Mouse (Mus musculus) liver, embryonic 15.5 days (tissue): ENCODE data around the gene Cfap65. TPM values are rescaled to one million over a fixed set of nuclear protein-coding genes. Genes with fewer than 3 reads are reported as not detected.

Experiments used
- ATAC-seq: fragments of 200-750 bp; cut with Nextera tagmentation; 2 replicates; pipeline ENCODE4 v1.8.0; 2017; ENCODE audit warnings: moderate number of reproducible peaks, mild to moderate bottlenecking, moderate library complexity; ENCODE audit not compliant: insufficient read depth
- H3K27ac ChIP-seq: fragments of 300-500 bp; sonication (generic); replicated peaks from 2 replicates; pipeline ENCODE4 v1.5.1; 2015; ENCODE audit warnings: mild to moderate bottlenecking, inconsistent platforms
- H3K27me3 ChIP-seq: fragments of 300-500 bp; sonication (generic); 2 replicates; pipeline ENCODE4 v1.6.1; 2015; ENCODE audit warnings: mild to moderate bottlenecking, inconsistent platforms
- H3K36me3 ChIP-seq: fragments of 300-500 bp; sonication (generic); replicated peaks from 2 replicates; pipeline ENCODE4 v1.6.1; 2015; ENCODE audit warnings: moderate library complexity, mild to moderate bottlenecking, inconsistent platforms
- H3K4me1 ChIP-seq: fragments of 300-500 bp; sonication (generic); replicated peaks from 2 replicates; pipeline ENCODE4 v1.6.1; 2015; ENCODE audit warnings: inconsistent platforms
- H3K4me2 ChIP-seq: fragments of 300-500 bp; sonication (generic); 2 replicates; pipeline ENCODE4 v1.6.1; 2015; ENCODE audit warnings: moderate library complexity, mild to moderate bottlenecking, inconsistent platforms
- H3K4me3 ChIP-seq: fragments of 300-500 bp; sonication (generic); replicated peaks from 2 replicates; pipeline ENCODE4 v1.5.1; 2015; ENCODE audit warnings: mild to moderate bottlenecking, inconsistent platforms
- H3K9ac ChIP-seq: fragments of 300-500 bp; sonication (generic); 2 replicates; pipeline ENCODE4 v1.6.1; 2015; ENCODE audit warnings: moderate library complexity, mild to moderate bottlenecking, inconsistent platforms
- H3K9me3 ChIP-seq: fragments of 300-500 bp; sonication (generic); replicated peaks from 2 replicates; pipeline ENCODE4 v1.6.1; 2016; ENCODE audit warnings: inconsistent platforms
- WGBS: fragments of 180-500 bp; shearing (Covaris S2); methylation state at CpG from one replicate; pipeline ENCODE4 v1.1.7; 2015; ENCODE audit warnings: mixed read lengths; ENCODE audit not compliant: insufficient replicate concordance; 5-methylcytosine and 5-hydroxymethylcytosine counted together
- polyA plus RNA-seq: library from polyadenylated mRNA; unstranded; fragments of >200 nt; fragmentation: Nextera tagmentation; extraction: Ambion mirVana; gene quantifications from 2 replicates; pipeline ENCODE4 v1.2.1, GENCODE M21; 2015

Gene Cfap65
- polyA plus RNA-seq, 1 experiment from 2014 or later: not detected

GRCm38 (mm10) chr1:74880785-74881360 is 54.5 kb downstream of the Cfap65 start:
- 0 out of 2 replicates have a peak, but pooled peaks cover 3% of the 10 kb centered on the region for H3K4me1 ChIP-seq
- H3K9ac ChIP-seq: no peak overlapping the region
- no peaks in the 10 kb centered on the region for H3K9me3 ChIP-seq
- no peak for ATAC-seq
- H3K4me2 ChIP-seq: no peak overlapping the region
- no peaks in the 10 kb centered on the region for H3K36me3 ChIP-seq
- WGBS: 5% methylated on average over 18 of the region's 18 CpGs
- H3K27me3 ChIP-seq: peaks cover 89% of the 10 kb centered on the region
- H3K27ac ChIP-seq: no peak overlapping the region
- H3K4me3 ChIP-seq: no peak overlapping the region

- Histone ChIP-seq H3K9ac (no peak overlapping the region), H3K4me1 (0 out of 2 replicates have a peak, but pooled peaks cover under 1% of the 10 kb centered on the region), H3K4me2 (no peak overlapping the region), H3K27ac (no peak overlapping the region), H3K9me3 (no peaks in the 10 kb centered on the region), H3K36me3 (no peaks in the 10 kb centered on the region), H3K27me3 (peaks cover 56% of the 10 kb centered on the region), H3K4me3 (no peak overlapping the region)
- ATAC-seq: no peak
- 29% methylated on average over 3 of the region's 3 CpGs for WGBS
These were observed 58.2 kb downstream of the Cfap65 start for GRCm38 (mm10) chr1:74877199-74877598.

DNA sequence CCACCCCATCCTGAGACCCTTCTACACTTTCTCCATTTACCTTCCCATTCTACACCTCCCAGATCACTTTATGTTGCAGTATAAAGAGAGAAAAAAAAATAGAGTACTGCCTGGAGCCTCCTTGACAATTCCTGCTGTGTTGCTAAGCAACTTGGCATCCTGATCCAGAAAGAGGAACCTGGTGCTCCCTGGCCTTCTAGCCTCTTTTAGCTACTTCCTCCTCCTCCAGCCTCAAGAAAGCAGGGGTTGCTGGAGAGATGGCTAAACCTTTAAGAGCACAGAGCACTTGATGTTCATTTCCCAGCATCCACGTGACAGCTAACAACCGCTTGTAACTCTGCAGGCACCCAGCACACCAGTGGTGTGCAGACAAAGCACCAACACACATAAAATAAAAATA is 63.2 kb downstream of the Cfap65 start:
- no peaks in the 10 kb centered on the region for H3K9me3 ChIP-seq
- 35% methylated on average over 2 of the region's 2 CpGs for WGBS
- no peak overlapping the region for H3K4me3 ChIP-seq
- no peak overlapping the region for H3K27ac ChIP-seq
- no peaks in the 10 kb centered on the region for H3K36me3 ChIP-seq
- no peaks in the 10 kb centered on the region for H3K4me1 ChIP-seq
- H3K9ac ChIP-seq: no peak overlapping the region
- peaks cover 29% of the 10 kb centered on the region; the same call in 1 of the 2 replicates for H3K27me3 ChIP-seq
- no peak overlapping the region for H3K4me2 ChIP-seq
- ATAC-seq: no peak

GRCm38 (mm10) chr1:74861783-74862182 is 73.6 kb downstream of the Cfap65 start:
- no peak for ATAC-seq
- Histone ChIP-seq H3K4me2 (no peak overlapping the region), H3K4me3 (no peak overlapping the region), H3K36me3 (no peaks in the 10 kb centered on the region), H3K9ac (no peak overlapping the region), H3K27me3 (peaks cover 43% of the 10 kb centered on the region), H3K9me3 (no peaks in the 10 kb centered on the region), H3K4me1 (no peaks in the 10 kb centered on the region), H3K27ac (no peak overlapping the region)

GRCm38 (mm10) chr1:74859223-74859984 is 76.0 kb downstream of the Cfap65 start:
- no peak overlapping the region for H3K27ac ChIP-seq
- H3K27me3 ChIP-seq: peaks cover 67% of the 10 kb centered on the region
- peaks cover 11% of the 10 kb centered on the region for H3K4me1 ChIP-seq
- no peak overlapping the region for H3K4me3 ChIP-seq
- no peak for ATAC-seq
- no peaks in the 10 kb centered on the region for H3K9me3 ChIP-seq
- H3K36me3 ChIP-seq: no peaks in the 10 kb centered on the region
- no peak overlapping the region for H3K4me2 ChIP-seq
- no peak overlapping the region for H3K9ac ChIP-seq
- 26% methylated on average over 6 of the region's 6 CpGs for WGBS

DNA sequence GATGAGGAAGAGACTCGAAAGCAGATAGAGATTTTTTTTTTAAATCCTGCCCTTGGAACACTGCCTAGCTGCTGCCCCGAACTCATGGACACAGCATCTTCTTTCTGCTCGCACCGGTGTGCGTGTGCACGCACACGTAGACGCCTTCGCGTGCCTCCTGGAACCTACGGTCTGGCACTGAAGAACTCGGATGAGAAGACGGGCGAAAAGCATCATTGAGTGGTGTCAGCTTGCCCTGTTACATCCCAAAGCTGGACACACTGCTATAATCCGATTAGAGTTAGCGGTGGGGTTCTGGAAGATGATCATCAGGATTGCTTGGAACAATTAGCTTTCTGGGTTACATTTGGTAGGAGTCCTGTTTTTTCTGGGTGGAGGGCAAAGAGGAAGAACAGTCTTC is 76.6 kb downstream of the Cfap65 start:
- Histone ChIP-seq H3K27ac (no peak overlapping the region), H3K4me2 (no peak overlapping the region), H3K4me1 (peaks cover 11% of the 10 kb centered on the region), H3K9me3 (no peaks in the 10 kb centered on the region), H3K36me3 (no peaks in the 10 kb centered on the region), H3K27me3 (peaks cover 73% of the 10 kb centered on the region), H3K4me3 (no peak overlapping the region), H3K9ac (no peak overlapping the region)
- no peak for ATAC-seq
- WGBS: 8% methylated on average over 16 of the region's 16 CpGs

GRCm38 (mm10) chr1:74858171-74858719 is 77.2 kb downstream of the Cfap65 start:
- Histone ChIP-seq H3K27me3 (peaks cover 79% of the 10 kb centered on the region), H3K27ac (no peak overlapping the region), H3K9ac (no peak overlapping the region), H3K4me1 (peaks cover 11% of the 10 kb centered on the region), H3K4me2 (peak overlapping the region; percentile 13; the same call in 1 of the 2 replicates), H3K36me3 (no peaks in the 10 kb centered on the region), H3K4me3 (no peak overlapping the region), H3K9me3 (no peaks in the 10 kb centered on the region)
- ATAC-seq: no peak
- WGBS: 1% methylated on average over 29 of the region's 29 CpGs

GRCm38 (mm10) chr1:74857677-74858076 is 77.7 kb downstream of the Cfap65 start:
- no peak overlapping the region for H3K4me2 ChIP-seq
- H3K36me3 ChIP-seq: no peaks in the 10 kb centered on the region
- H3K4me1 ChIP-seq: peaks cover 11% of the 10 kb centered on the region
- 3% methylated on average over 4 of the region's 4 CpGs for WGBS
- no peak overlapping the region for H3K9ac ChIP-seq
- ATAC-seq: no peak
- H3K4me3 ChIP-seq: no peak overlapping the region
- H3K9me3 ChIP-seq: no peaks in the 10 kb centered on the region
- H3K27ac ChIP-seq: no peak overlapping the region
- H3K27me3 ChIP-seq: peaks cover 85% of the 10 kb centered on the region

DNA sequence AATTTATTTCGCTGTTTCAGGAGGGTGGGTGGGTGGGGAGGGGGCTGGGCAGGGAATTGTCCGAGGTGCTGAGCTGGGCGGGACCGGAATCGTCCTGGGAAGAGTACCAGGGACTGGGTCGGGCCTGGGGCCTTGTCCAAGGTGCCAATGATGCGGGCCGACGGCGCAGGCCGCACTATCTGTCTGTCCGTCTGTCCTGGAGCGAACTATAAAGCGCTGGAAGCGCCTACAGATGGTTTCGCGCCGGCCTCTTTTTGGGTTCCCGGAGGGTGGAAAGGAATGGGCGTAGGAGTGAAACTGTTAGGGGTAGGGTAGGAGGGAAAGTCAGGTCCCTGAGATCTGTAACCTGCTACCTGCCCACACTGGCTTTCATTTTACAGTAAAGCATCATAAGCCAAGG is 78.2 kb downstream of the Cfap65 start:
- ATAC-seq: no peak
- H3K4me3 ChIP-seq: no peak overlapping the region
- no peak overlapping the region for H3K4me2 ChIP-seq
- H3K9me3 ChIP-seq: no peaks in the 10 kb centered on the region
- no peak overlapping the region for H3K9ac ChIP-seq
- no peak overlapping the region for H3K27ac ChIP-seq
- WGBS: 3% methylated on average over 20 of the region's 20 CpGs
- H3K27me3 ChIP-seq: peaks cover 89% of the 10 kb centered on the region
- H3K4me1 ChIP-seq: peaks cover 11% of the 10 kb centered on the region
- H3K36me3 ChIP-seq: no peaks in the 10 kb centered on the region

- H3K9ac ChIP-seq: no peak overlapping the region
- peaks cover 11% of the 10 kb centered on the region for H3K4me1 ChIP-seq
- H3K4me2 ChIP-seq: no peak overlapping the region
- no peaks in the 10 kb centered on the region for H3K9me3 ChIP-seq
- no peak overlapping the region for H3K27ac ChIP-seq
- peaks cover 93% of the 10 kb centered on the region for H3K27me3 ChIP-seq
- WGBS: 2% methylated on average over 7 of the region's 7 CpGs
- no peaks in the 10 kb centered on the region for H3K36me3 ChIP-seq
- no peak for ATAC-seq
- no peak overlapping the region for H3K4me3 ChIP-seq
These were observed 78.6 kb downstream of the Cfap65 start for GRCm38 (mm10) chr1:74856791-74857190.

GRCm38 (mm10) chr1:74856439-74856720 is 79.0 kb downstream of the Cfap65 start:
- Histone ChIP-seq H3K4me2 (no peak overlapping the region), H3K36me3 (no peaks in the 10 kb centered on the region), H3K4me3 (no peak overlapping the region), H3K9me3 (no peaks in the 10 kb centered on the region), H3K4me1 (peaks cover 11% of the 10 kb centered on the region), H3K9ac (no peak overlapping the region), H3K27ac (no peak overlapping the region), H3K27me3 (peaks cover 98% of the 10 kb centered on the region)
- ATAC-seq: no peak
- 3% methylated on average over 11 of the region's 11 CpGs for WGBS
